Mouse (Mus musculus) liver, adult 2 months (tissue): Measurements from ENCODE around the gene Gpr84. TPM values are rescaled to one million over a fixed set of nuclear protein-coding genes. Genes with fewer than 3 reads are reported as not detected.

Source experiments
- DNase-seq: peaks from one replicate; pipeline ENCODE4 v3.0.0-alpha.2; 2011; ENCODE audit warnings: low read depth, low spot score; ENCODE audit errors: extremely low read depth
- H3K27ac ChIP-seq: fragments of 200-500 bp; replicated peaks from 2 replicates; pipeline ENCODE4 v1.5.1; 2012; ENCODE audit warnings: low read depth, mild to moderate bottlenecking, control low read depth, inconsistent platforms, low read length; ENCODE audit not compliant: insufficient read depth
- H3K27me3 ChIP-seq: fragments of 200-500 bp; 2 replicates; pipeline ENCODE4 v1.6.1; 2012; ENCODE audit warnings: mild to moderate bottlenecking, moderate library complexity, low read length, inconsistent platforms; ENCODE audit not compliant: control insufficient read depth, insufficient read depth
- H3K36me3 ChIP-seq: fragments of 200-500 bp; 2 replicates; pipeline ENCODE4 v1.6.1; 2012; ENCODE audit warnings: low read length, inconsistent platforms; ENCODE audit not compliant: control insufficient read depth, insufficient read depth
- H3K4me1 ChIP-seq: fragments of 200-500 bp; 2 replicates; pipeline ENCODE4 v1.6.1; 2011; ENCODE audit warnings: low read length; ENCODE audit not compliant: control insufficient read depth, insufficient read depth
- H3K4me3 ChIP-seq: fragments of 200-500 bp; 2 replicates; pipeline ENCODE4 v1.5.1; 2011; ENCODE audit warnings: low read depth, mild to moderate bottlenecking, control low read depth, low read length, moderate library complexity; ENCODE audit not compliant: insufficient read depth
- H3K79me2 ChIP-seq: fragments of 200-500 bp; 2 replicates; pipeline ENCODE4 v1.6.1; 2012; ENCODE audit warnings: inconsistent platforms, mild to moderate bottlenecking, low read length, moderate library complexity; ENCODE audit not compliant: control insufficient read depth, insufficient read depth
- H3K9ac ChIP-seq: fragments of 200-500 bp; 2 replicates; pipeline ENCODE4 v1.6.1; 2012; ENCODE audit warnings: low read depth, mild to moderate bottlenecking, control low read depth, inconsistent platforms, low read length
- CTCF ChIP-seq: fragments of 200-500 bp; IDR thresholded peaks from 2 replicates; pipeline ENCODE4 v1.5.1; 2011; ENCODE audit warnings: low read depth, low read length, control low read depth
- POLR2A ChIP-seq: fragments of 200-500 bp; IDR thresholded peaks from 2 replicates; pipeline ENCODE4 v1.6.1; 2011; ENCODE audit warnings: low read length, control low read depth; ENCODE audit not compliant: insufficient read depth; ENCODE audit errors: extremely low read depth
- WGBS: fragments of 180-500 bp; shearing (Covaris S2); methylation state at CpG from one replicate; pipeline ENCODE4 v1.1.7; 2018; 5-methylcytosine and 5-hydroxymethylcytosine counted together
- polyA plus RNA-seq: library from polyadenylated mRNA; depleted of rRNA; stranded (reverse); fragments of >200 nt; gene quantifications from 2 replicates; pipeline ENCODE4 v1.2.3, GENCODE M21; 2012; rRNA removed
- total RNA-seq: library from RNA; depleted of rRNA; stranded (reverse); fragments of >200 nt; gene quantifications from 2 replicates; pipeline ENCODE4 v1.2.3, GENCODE M21; 2014; rRNA removed

The Gpr84 gene
- total RNA-seq (0.07 and 0.09 TPM in 2 replicates), polyA plus RNA-seq (0.12 and 0.19 TPM in 2 replicates)

- no peaks in the 10 kb centered on the region for H3K36me3 ChIP-seq
- no peaks in the 10 kb centered on the region for H3K79me2 ChIP-seq
- 74% methylated on average over 6 of the region's 6 CpGs for WGBS
- TF ChIP-seq POLR2A, result no peak
- TF ChIP-seq CTCF, result no peak
- no peak within 1 kb of the TSS for H3K4me3 ChIP-seq
- H3K27ac ChIP-seq, result no peak within 1 kb of the TSS
- no peak within 1 kb of the TSS for H3K9ac ChIP-seq
- no peaks in the 10 kb centered on the region for H3K27me3 ChIP-seq
- DNase-seq, result no peak
- H3K4me1 ChIP-seq, result peaks cover 25% of the 10 kb centered on the region
These were observed at the start of gene Gpr84 for GRCm38 (mm10) chr15:103310365-103310910. Gene Gpr84, minus strand, starts transcription at chr15:103310612.

- H3K4me3 ChIP-seq, result no peak overlapping the region
- H3K36me3 ChIP-seq, result peaks cover 12% of the 10 kb centered on the region; the same call in 1 of the 2 replicates
- H3K27ac ChIP-seq, result no peak overlapping the region
- WGBS, result 56% methylated on average over 5 of the region's 5 CpGs
- no peak overlapping the region for H3K9ac ChIP-seq
- peaks cover 43% of the 10 kb centered on the region for H3K4me1 ChIP-seq
- peaks cover 11% of the 10 kb centered on the region; the same call in 1 of the 2 replicates for H3K79me2 ChIP-seq
- DNase-seq, result peak; percentile 83
- TF ChIP-seq POLR2A, result no peak
- TF ChIP-seq CTCF, result no peak
- H3K27me3 ChIP-seq, result no peaks in the 10 kb centered on the region
These were observed 49.6 kb upstream of the Gpr84 start for GRCm38 (mm10) chr15:103359869-103360602.

- TF ChIP-seq POLR2A, result no peak
- TF ChIP-seq CTCF, result no peak
- Histone ChIP-seq H3K36me3 (peaks cover 15% of the 10 kb centered on the region; the same call in 1 of the 2 replicates), H3K27ac (no peak overlapping the region), H3K4me1 (peaks cover 36% of the 10 kb centered on the region), H3K9ac (no peak overlapping the region; the same call in 1 of the 2 replicates), H3K27me3 (no peaks in the 10 kb centered on the region), H3K79me2 (peaks cover 11% of the 10 kb centered on the region; the same call in 1 of the 2 replicates), H3K4me3 (no peak overlapping the region)
- no peak for DNase-seq
- 47% methylated on average over 1 of the region's 1 CpGs for WGBS
These were observed 48.7 kb upstream of the Gpr84 start for GRCm38 (mm10) chr15:103359122-103359510.

GRCm38 (mm10) chr15:103358278-103359121 is 48.1 kb upstream of the Gpr84 start:
- Histone ChIP-seq H3K4me1 (peaks cover 32% of the 10 kb centered on the region), H3K27ac (0 out of 2 replicates have a peak overlapping the region, but pooled peaks have one; percentile 10), H3K4me3 (no peak overlapping the region), H3K79me2 (peaks cover 11% of the 10 kb centered on the region; the same call in 1 of the 2 replicates), H3K27me3 (no peaks in the 10 kb centered on the region), H3K36me3 (peaks cover 19% of the 10 kb centered on the region; the same call in 1 of the 2 replicates), H3K9ac (no peak overlapping the region)
- TF ChIP-seq CTCF, result no peak
- TF ChIP-seq POLR2A, result no peak
- no peak for DNase-seq
- 53% methylated on average over 4 of the region's 4 CpGs for WGBS

GRCm38 (mm10) chr15:103357817-103358216 is 47.4 kb upstream of the Gpr84 start:
- Histone ChIP-seq H3K36me3 (peaks cover 19% of the 10 kb centered on the region; the same call in 1 of the 2 replicates), H3K9ac (no peak overlapping the region), H3K4me1 (peaks cover 30% of the 10 kb centered on the region), H3K27me3 (no peaks in the 10 kb centered on the region), H3K79me2 (peaks cover 11% of the 10 kb centered on the region; the same call in 1 of the 2 replicates), H3K4me3 (no peak overlapping the region), H3K27ac (no peak overlapping the region)
- 74% methylated on average over 4 of the region's 4 CpGs for WGBS
- TF ChIP-seq POLR2A (no peak), CTCF (no peak)
- DNase-seq, result no peak
